Mouse (Mus musculus): ENCODE measurements around the gene Hcar1. TPM values are rescaled to one million over a fixed set of nuclear protein-coding genes. Genes with fewer than 3 reads are reported as not detected.

The Hcar1 gene
- polyA plus RNA-seq, 1 experiment, result not detected

DNA sequence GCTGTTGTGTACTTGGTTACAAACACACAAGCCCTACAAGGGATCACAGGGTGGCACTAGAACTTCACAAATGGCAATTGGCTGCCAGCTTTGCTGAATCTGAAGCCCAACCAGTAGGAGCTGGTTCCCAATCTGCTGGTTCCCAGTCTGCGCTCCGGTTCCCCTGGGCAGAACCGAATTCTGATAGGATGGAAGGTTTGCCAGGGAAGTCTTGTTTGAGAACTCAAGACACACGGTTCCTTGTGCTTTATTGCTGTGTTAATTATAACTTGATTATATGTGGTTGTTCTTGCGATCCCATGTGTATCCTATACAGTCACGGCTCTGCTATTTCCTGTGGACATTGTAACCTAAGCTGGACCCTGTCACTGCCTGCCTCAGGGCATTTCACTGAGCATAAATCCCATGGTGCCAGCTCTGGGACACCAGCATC, 52.1 kb downstream of the Hcar1 start:
- Histone ChIP-seq H3K27ac (ENCODE audit: insufficient read depth, low read length) (no peak overlapping the region), H3K27me3 (ENCODE audit: control insufficient read depth, insufficient read depth, low read length, poor library complexity, severe bottlenecking) (no peaks in the 10 kb centered on the region), H3K4me3 (ENCODE audit: low read depth, low read length) (no peak overlapping the region), H3K9ac (ENCODE audit: low read depth, poor library complexity, severe bottlenecking) (no peak overlapping the region), H3K36me3 (ENCODE audit: control insufficient read depth, insufficient read depth, low read length, poor library complexity, severe bottlenecking) (no peaks in the 10 kb centered on the region), H3K9me3 (replicated peaks; ENCODE audit: control insufficient read depth, insufficient read depth, low read length, poor library complexity, severe bottlenecking) (no peaks in the 10 kb centered on the region), H3K4me1 (ENCODE audit: control insufficient read depth, insufficient read depth, low read length) (no peaks in the 10 kb centered on the region)
- no peak for TF ChIP-seq POLR2A (IDR thresholded peaks at IDR 0.05; ENCODE audit: insufficient read depth, low read length)
- no peak for TF ChIP-seq EP300 (IDR thresholded peaks at IDR 0.05; ENCODE audit: insufficient read depth, low read depth, low read length)
- no peak for TF ChIP-seq CTCF (IDR thresholded peaks at IDR 0.05; ENCODE audit: low read depth, low read length)

Other genes starting within 250 kb of the Hcar1 start
- gene Clip1, start 195.4 kb downstream of the Hcar1 start, polyA plus RNA-seq (2011; ENCODE audit: insufficient read depth, insufficient read length, low read depth, missing spikeins), result 35.8 and 42.2 TPM in 2 replicates
- 114 and 117 TPM in 2 replicates for gene Zcchc8, start 158.9 kb downstream of the Hcar1 start, polyA plus RNA-seq (2011; ENCODE audit: insufficient read depth, insufficient read length, low read depth, missing spikeins)
- gene Rsrc2, start 130.6 kb downstream of the Hcar1 start, polyA plus RNA-seq (2011; ENCODE audit: insufficient read depth, insufficient read length, low read depth, missing spikeins), result 242 and 268 TPM in 2 replicates
- gene Kntc1, start 130.3 kb downstream of the Hcar1 start, polyA plus RNA-seq (2011; ENCODE audit: insufficient read depth, insufficient read length, low read depth, missing spikeins), result 96.7 and 109 TPM in 2 replicates
- gene Hcar2, start 14.5 kb downstream of the Hcar1 start, polyA plus RNA-seq (2011; ENCODE audit: insufficient read depth, insufficient read length, low read depth, missing spikeins), result not detected in 2 replicates
- gene Denr, start 27.2 kb upstream of the Hcar1 start, polyA plus RNA-seq (2011; ENCODE audit: insufficient read depth, insufficient read length, low read depth, missing spikeins), result 143 and 159 TPM in 2 replicates
- gene Gm43518, start 47.4 kb upstream of the Hcar1 start, polyA plus RNA-seq (2011; ENCODE audit: insufficient read depth, insufficient read length, low read depth, missing spikeins), result 1.8 and 2.7 TPM in 2 replicates
- gene Ccdc62, start 50.7 kb upstream of the Hcar1 start, polyA plus RNA-seq (2011; ENCODE audit: insufficient read depth, insufficient read length, low read depth, missing spikeins), result 4.1 and 5.4 TPM in 2 replicates
- gene Hip1r, start 93.6 kb upstream of the Hcar1 start, polyA plus RNA-seq (2011; ENCODE audit: insufficient read depth, insufficient read length, low read depth, missing spikeins), result 17.4 and 24.6 TPM in 2 replicates
- 11.2 and 11.9 TPM in 2 replicates for gene Vps37b, start 152.2 kb upstream of the Hcar1 start, polyA plus RNA-seq (2011; ENCODE audit: insufficient read depth, insufficient read length, low read depth, missing spikeins)
- 0.49 and 0.79 TPM in 2 replicates for gene Abcb9, start 215.8 kb upstream of the Hcar1 start, polyA plus RNA-seq (2011; ENCODE audit: insufficient read depth, insufficient read length, low read depth, missing spikeins)
- gene Ogfod2, start 232.3 kb upstream of the Hcar1 start, polyA plus RNA-seq (2011; ENCODE audit: insufficient read depth, insufficient read length, low read depth, missing spikeins), result 4.6 and 6.0 TPM in 2 replicates
- 73.7 and 82.5 TPM in 2 replicates for gene Arl6ip4, start 236.1 kb upstream of the Hcar1 start, polyA plus RNA-seq (2011; ENCODE audit: insufficient read depth, insufficient read length, low read depth, missing spikeins)